Mouse (Mus musculus): ENCODE results near the gene Dnajb5. TPM values are rescaled to one million over a fixed set of nuclear protein-coding genes. Genes with fewer than 3 reads are reported as not detected.

Gene Dnajb5
- total RNA-seq, 4 experiments from 2014 or later, result 65.1 to 119 (median 88.0) TPM

DNA sequence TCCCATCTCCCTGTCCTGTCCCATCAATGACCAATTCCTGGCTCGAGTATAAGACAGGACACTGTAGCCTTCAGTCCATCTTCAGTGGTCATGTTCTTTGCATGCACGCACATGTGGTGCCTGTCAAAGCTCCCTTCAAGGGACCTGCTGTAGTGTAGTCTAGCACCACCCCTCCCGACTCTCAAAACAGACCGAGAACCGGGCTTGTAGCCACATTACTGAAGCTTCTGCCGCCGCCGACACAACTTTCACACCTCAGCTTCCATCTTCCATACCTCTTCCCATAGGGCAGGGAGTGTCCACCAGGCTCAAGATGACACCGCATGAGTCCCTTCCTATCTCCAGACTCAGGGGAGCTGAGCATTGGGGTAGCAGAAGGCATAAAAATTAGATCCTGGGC is 5.4 kb upstream of the Dnajb5 start:
- DNase-seq (ENCODE audit: low spot score), result no peak

DNA sequence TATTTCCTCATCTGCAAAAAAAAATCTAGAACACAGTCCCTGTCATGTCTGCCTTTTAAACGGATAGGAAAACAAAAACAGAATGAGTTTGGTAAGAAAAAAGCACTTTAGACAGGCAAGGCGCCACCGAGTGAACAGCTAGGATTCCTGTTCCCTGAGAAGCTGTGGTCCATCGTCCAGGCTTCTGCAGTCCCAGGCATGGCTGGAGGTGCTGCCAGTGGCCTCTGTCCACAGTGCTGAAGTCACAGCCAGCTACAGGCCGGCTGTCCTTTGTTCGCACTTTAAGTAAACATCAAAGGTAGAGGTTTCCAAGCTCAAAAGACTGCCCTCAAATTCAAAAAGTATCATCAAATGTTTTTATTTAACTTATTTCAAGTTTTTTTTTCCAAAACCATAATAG is 4.6 kb upstream of the Dnajb5 start:
- no peak for DNase-seq (ENCODE audit: low spot score)

DNA sequence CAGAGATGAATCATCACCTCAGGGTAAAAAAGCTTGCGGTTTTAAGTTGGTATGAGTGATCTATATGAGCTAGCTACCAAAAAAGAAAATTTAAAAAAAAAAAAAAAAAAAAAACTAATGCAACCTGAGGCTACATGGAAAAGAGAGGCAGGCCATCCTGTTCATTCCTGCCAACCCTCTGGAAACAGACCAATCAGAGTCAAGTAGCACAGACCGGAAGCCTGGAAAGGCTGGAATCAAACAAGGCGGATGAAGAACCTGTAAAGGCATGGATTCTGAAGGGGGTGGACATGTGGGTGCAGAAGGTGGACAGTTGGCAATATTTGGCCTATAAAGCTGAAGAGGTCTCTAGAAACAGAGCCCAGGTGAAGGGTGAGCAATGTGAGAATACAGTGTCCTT is 4.2 kb upstream of the Dnajb5 start:
- DNase-seq (ENCODE audit: low spot score), result no peak

DNA sequence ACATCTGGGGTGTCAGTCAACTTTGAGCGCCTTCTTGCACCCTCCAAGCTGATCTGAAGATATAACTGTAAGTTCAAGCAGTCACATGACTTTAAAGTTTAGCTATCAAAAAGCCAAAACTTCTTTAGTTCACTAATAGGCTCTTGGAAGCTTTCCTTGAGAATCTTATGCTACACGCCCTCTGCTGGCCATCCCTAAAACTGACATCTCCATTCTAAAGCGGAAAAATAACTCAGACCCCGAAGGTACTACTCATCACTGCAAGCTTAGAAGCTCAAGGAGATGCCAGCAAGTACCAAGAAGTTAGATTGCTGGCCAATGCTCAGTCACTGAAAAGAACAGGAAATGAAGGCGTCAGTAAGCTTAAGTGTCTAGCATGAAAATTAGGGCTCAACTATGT is 3.7 kb upstream of the Dnajb5 start:
- DNase-seq (ENCODE audit: low spot score), result peak; percentile 54

DNA sequence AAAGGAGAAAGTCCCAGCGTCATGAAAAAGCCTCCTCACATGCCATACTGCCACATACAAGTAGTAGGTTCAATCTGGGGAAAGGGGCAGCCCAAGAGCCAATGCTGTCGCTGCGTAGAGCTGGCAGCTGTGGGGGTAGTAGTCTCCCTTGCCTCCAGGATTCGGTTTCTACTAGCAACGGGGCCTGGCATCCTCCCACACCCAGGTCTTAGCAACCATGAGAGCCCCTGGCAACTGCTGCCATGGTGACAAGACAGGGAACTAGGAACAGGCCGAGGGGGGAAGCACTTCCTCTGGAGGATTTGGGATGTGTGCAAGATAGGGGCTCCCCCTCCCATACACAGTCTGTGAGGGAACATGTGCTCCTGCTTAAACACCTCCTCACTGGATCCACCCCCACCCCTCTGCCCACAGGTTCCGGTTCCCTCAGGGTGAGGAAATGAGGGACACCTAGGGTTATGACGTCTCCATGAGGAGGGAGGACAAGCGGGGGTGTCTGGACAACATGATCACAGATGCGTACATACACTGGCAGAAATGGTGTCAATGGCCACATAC is 2.8 kb upstream of the Dnajb5 start:
- DNase-seq (ENCODE audit: low spot score), result no peak

DNA sequence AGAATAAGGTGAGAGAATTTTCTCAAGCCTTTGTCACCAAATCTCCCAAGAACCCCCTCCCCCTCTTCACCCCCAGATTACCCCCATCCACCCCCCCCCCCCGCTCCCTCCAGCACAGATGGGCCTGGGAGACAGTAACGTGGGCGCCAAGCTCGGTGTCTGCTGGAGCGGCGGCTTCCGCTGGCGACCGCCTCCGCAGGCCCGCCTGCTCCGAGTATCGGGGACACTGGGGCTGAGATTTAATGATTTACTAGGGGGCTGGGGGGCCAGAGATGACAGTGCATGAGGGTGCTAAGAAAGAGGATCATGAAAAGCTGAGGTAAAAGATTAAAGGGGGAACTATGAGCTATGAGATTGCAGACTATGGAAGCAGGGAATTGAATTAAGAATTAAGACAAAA is 1.1 kb upstream of the Dnajb5 start:
- no peak for DNase-seq (ENCODE audit: low spot score)

DNA sequence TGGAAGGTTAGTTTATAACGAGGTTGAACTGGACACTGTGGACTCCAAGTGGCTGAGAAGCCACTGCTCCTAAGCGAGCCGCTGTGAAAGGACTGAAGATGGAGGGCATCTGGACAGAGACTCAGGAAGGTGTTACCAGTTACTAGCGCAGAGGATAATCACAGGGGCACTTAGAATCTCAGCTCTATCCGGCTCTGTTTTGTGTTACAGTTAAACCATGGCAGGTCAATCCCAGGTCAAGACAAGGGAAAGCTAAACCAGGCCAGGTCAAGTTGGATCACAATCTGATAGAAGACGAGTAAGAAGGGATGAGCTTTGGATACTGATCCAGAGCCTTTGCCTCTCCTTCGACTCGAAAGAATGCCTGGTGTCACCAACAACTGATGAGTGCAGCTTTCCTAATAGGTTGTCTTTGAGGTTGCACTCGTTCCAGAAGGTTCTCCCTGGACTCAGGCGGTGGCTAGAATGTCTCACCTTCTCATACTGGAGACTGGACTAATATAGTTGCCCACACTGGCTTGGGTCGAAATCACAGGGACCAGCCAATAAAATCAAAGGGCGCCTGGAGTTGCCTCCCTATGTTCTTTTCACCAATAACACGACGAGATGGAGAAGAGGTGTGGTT is 451 bp upstream of the Dnajb5 start:
- no peak for DNase-seq (ENCODE audit: low spot score)

DNA sequence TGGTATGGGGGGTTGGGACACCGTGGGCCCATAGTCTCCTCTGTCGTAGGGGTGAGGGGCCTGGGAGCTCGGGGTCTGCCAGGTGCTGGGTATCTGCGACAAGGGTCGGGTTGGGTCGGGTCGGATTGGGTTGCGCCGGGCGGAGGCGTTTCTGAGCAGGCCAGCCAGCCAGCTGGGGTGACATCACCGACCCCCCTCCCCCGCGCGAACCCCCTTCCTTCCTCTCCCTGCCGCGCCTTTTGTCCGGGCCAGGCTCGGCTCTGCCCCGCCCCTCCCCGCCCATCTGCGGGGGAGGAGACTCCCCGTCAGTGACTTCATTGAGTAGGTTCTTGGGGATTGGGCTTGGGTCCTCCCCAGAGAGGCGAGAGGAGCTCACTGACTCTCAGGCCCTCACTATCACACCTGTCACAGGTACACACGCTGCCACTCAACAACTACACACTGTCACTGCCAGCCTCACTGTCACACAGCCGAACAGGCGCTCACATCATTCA is 498 bp downstream of the Dnajb5 start:
- peak; percentile 87 for DNase-seq (ENCODE audit: low spot score)

DNA sequence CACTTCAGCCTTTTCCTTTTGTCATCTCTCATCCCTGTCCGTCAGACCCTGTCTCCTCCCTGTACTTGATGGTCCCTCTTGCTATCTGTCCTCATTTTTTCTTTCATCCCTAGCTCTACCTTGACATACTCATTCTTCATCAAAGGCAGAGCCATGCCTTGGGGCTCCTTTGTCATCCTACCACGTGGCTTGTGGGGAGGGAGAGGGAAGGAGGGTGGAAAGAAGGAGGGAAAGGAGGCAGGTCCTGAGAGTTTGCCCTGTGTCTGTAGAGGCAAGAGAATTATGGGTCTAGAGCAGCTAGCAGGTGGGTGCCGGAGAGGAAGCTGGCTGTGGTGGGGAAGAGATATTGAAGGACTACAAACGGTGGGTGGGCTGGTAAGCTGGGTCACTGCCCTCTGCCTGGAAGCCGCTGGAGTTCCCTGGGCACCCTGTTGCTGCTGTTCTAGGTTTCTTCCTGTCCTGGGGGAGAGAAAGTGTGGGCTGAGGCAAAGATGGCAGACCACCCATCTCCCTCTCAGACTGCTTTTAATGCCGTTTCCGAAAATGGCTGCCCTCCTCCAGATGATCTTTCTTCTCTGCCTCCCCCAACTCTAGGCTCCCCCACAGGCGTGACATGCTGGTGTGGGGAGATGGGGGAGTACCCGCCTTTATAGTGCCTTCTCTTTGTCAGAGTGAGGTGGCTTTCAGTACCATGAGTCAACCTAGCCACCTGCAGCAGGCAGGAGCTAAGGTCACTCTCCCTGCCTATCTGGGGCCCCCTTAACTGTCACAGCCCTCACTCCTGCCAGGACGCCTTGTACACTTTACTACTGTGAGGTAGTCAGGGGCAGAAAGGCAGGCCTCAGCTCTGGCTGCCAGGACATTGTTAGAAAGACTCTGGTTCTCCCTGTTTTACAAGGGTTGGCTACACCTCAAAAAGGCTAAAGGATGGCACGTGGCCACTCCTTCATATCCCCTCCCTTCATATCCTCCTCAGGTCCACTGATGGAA is 1.9 kb downstream of the Dnajb5 start:
- no peak for DNase-seq (ENCODE audit: low spot score)

DNA sequence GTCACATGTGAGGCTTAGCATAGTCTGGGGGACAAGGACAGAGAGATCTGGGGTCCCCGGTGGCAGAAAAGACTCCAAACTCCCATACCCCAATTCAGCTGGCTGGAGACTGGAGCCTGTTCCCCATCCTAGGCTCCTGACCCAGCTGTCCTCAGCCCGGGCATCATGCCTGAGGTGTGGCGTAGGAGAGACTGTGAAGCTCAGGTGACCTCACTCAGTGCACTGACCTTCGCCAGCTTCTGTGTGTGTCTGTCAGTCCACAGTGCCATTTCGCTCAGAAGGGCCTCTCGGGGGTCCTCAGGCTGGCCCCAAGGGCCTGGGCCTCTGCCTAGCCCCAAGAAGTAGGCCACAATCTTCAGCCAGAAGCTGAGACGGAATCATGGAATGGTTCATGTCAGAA is 2.9 kb downstream of the Dnajb5 start:
- DNase-seq (ENCODE audit: low spot score), result peak; percentile 61

DNA sequence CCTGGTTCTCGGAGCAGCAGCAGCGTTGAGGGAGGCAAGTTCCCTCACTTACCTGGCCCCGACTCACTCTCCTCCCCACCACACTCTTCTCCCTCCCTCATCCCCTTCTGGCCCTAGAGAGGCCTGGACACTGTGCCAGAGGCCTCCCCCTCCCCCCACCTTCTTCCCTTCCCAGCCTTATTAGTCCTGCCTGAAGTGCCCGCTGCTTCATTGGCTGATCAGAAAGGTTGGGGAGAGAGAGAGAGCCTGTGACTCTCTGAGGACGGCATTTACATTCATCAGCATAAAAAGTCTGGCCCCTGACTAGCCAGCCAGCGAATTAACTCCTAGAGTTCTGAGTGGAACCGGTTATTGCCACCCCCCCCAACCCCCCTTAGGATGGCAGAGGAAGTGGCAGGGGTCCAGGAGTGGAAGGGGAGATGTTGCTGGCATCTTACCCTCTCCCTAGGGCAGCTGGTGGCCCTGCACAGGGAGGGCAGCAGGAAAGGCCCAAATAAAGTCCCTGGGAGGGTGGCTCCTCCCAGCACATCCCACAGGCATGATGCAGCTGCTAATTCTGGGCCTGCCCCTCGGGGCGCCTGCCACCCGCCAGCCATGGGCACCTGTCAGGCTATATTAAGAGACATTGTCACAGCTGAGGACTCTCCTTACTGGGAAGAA is 4.0 kb downstream of the Dnajb5 start:
- peak; percentile 69 for DNase-seq (ENCODE audit: low spot score)

DNA sequence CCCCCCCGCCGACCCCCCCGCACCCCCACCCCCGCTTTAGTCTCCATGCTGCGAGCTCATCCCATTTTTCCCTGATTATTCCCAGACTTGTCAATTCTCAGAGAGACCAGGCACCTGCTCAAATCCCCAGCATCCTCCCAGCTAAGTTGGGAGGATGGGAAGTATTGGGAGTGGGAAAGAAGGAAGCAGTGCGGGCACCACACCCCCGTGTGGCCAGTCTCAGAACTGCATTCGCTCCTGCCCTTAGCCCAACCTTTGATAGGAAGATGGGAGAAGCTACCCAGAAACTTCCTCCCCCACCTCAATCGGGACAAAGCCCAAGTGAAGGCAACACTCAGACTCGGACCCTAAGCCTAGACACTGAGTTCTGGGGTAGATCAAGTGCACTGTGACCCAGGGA is 4.7 kb downstream of the Dnajb5 start:
- peak; percentile 73 for DNase-seq (ENCODE audit: low spot score)

DNA sequence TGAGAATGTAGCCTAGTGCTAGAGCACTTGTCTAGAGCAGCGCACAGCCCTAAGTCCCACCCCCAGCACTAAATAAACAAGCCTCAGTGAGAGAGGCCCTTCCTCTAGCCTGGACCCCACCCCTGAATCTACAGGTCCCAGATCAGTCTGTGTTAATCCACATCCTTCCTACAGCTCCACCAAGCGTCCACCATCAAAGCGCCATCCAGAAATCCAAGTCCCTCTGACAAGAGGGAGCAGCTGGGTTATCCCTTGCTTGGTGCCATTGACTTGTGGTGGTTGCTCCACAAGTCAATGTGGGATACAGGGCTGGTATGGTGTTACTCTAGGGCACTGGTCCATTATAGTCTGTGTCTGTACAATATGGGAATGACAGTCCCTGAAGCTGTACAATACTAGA is 5.6 kb downstream of the Dnajb5 start:
- DNase-seq (ENCODE audit: low spot score), result no peak

DNA sequence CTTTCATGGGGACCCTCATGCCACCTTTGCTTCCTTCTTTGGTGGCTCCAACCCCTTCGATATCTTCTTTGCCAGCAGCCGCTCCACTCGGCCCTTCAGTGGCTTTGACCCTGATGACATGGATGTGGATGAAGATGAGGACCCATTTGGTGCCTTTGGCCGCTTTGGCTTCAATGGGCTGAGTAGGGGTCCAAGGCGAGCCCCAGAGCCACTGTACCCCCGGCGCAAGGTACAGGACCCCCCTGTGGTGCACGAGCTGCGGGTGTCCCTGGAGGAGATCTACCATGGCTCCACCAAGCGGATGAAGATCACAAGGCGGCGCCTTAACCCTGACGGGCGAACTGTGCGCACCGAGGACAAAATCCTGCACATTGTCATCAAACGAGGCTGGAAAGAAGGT is 7.0 kb downstream of the Dnajb5 start:
- DNase-seq (ENCODE audit: low spot score), result no peak

DNA sequence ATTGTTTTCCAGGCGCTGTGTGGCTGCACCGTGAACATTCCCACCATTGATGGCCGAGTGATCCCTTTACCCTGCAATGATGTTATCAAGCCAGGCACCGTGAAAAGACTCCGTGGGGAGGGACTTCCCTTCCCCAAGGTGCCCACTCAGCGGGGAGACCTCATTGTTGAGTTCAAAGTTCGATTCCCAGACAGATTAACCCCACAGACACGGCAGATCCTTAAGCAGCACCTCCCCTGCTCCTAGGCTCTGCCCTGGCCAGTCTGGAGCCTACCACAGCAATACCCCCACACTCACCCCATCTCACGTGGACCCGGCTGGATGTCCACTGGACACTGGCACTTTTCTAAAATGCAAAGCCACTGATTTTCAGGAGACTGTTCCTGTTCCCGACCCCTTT is 7.7 kb downstream of the Dnajb5 start:
- no peak for DNase-seq (ENCODE audit: low spot score)

DNA sequence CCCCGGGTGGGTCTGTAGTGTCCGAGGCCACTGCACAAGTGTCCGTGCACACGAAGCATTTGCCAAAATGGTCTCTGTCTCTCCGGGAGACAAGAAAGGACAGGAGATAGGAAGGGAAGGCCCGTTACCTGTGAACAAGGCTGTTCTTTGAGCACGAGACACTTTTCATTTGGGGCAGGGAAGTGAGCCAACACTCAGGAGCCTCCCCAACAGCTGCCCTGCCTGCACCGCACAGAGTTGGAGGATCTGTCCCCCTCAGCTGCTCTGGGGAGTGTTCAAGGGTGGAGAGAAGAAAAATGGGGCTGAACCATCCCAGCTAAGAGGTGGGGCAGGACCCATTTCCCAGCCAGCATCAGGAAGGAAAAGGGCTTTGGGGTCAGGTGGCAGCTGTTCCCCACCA is 8.4 kb downstream of the Dnajb5 start:
- no peak for DNase-seq (ENCODE audit: low spot score)

DNA sequence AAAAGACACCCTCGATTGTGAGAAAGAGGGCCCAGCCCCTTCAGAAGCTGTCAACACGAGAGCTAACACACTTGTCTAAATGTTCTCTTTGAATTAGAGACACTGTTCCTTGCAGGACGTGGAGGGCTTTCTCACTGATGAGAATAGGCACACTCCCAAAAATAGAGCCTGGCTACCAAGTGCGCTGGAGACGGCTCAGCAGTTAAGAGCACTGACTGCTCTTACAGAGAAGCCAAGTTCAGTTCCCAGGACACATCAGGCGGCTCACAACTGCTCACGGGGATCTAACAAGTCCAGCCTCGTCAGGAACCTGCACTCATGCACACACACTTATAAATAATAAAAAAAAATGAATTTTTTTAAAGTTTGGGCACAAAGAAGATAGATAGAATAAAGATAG is 9.3 kb downstream of the Dnajb5 start:
- DNase-seq (ENCODE audit: low spot score), result no peak

DNA sequence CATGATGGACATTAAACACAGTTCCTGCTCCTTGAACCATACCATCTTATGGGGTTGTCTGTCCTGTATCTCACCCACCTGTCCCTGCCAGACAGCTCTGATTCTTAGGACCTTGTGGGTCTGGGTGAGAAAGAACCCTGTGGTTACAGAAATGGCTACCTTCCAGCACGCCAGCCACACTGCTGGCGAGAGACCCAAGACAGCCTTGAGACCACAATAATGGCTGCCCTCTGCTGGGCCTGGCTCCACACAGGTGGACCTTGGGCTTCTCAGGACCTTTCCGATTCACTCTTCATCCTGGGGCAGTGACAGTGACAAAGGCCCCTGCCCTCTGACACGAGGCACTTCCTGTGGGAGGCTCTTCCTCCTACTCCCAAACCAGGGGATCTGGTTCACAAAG is 9.8 kb downstream of the Dnajb5 start:
- DNase-seq (ENCODE audit: low spot score), result no peak

DNA sequence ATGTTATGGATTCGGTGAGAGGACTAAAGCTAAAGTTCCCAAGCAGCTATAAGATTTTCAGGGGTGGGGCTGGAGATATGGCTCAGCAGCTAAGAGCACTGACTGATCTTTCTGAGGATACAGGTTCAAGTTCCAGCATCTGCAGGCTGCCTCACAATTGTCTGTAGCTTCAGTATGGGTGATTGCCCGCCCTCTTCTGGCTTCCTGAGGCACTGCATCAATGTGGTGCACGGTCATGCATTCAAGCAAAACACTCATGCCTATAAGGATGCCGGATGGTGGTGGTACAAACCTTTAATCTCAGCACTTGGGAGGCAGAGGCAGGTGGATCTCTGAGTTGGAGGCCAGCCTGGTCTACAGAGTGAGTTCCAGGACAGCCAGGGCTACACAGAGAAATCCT is 12.0 kb downstream of the Dnajb5 start:
- peak; percentile 53 for DNase-seq (ENCODE audit: low spot score)

DNA sequence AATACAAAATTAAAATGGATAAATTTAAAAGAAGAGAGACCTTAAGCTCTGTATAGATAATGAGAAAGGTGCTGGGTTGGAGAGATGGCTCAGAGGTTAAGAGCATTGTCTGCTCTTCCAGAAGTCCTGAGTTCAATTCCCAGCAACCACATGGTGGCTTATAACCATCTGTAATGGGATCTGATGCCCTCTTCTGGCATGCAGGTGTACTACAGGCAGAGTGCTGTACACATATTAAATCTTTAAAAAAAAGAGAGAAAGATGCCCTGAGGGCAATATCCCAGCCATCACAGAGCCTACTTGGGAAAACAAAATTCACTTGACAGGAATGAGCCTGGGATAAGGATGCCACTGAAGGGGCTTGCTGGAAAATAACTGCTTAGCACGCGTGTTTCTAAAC is 13.9 kb downstream of the Dnajb5 start:
- no peak for DNase-seq (ENCODE audit: low spot score)

DNA sequence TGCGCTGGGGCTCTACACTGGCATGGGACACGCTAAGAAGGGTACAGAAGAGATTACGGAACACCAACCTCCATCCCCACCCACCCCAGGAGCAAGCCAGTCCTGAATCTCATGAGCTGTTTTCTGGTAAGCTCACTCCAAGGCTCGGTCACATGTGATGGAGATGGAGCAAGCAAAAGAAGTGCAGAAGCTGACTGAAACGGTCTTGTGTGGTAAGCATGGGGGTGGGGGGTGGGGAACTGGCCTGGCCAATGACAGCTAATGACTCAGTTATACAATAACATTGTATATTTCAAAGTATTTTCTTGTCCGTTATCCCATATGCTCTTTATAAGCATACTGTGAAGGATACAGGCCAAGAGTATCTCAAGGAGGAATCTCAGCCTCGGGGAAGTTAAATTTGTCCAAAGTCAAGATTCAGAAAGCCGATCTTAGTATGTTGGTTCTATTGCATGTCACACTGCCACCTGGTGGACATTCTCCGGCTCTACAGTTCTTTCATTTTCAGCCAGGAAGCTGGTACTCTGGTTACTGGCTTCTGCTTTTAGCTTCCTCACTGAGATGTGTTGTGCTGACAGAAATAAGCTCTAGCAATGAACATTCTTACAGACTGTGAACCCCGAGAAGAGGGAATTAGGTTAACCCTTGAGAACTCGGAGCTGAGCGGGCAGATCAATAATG is 15.6 kb downstream of the Dnajb5 start:
- peak; percentile 38 for DNase-seq (ENCODE audit: low spot score)

DNA sequence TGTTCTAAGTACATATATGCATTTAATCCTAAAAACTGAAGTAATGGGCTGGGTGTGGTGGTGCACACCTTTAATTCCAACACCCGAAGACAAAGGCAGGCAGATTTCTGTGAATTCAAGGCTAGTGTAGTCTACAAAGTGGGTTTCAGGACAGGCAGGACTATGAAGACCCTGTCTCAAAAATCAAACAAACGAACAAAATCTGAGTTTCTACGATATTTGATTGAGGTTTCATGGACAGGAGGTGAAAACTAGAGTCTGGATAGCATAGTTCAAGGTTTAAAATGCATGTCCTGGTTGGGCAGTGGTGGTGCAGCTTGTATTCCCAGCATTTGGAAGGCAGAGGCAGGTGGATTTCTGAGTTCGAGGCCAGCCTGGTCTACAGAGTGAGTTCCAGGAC is 19.7 kb downstream of the Dnajb5 start, which contains the start of gene 1700022I11Rik:
TSS of gene 1700022I11Rik (plus strand) at position 301 of the 400 bp plus-strand sequence.
- no peak for DNase-seq (ENCODE audit: low spot score)
